Mouse (Mus musculus) heart, embryonic 14.5 days (tissue): ENCODE data around the gene Hcn2. TPM values are rescaled to one million over a fixed set of nuclear protein-coding genes. Genes with fewer than 3 reads are reported as not detected.
A peak's percentile ranks its signal among the peaks of the same experiment; 100 is the strongest.

Experiments
- ATAC-seq: fragments of 200-750 bp; cut with Nextera tagmentation; 2 replicates; pipeline ENCODE4 v1.8.0; 2017; ENCODE audit warnings: low read depth, moderate TSS enrichment; ENCODE audit not compliant: insufficient number of reproducible peaks, insufficient read depth, low FRiP score
- H3K27ac ChIP-seq, 2 experiments: fragments of 200-500 bp in 1 of 2; fragments of 300-500 bp in 1 of 2; sonication (generic) in 1 of 2; replicated peaks in 1 of 2; 2 replicates each; pipeline ENCODE4 v1.5.1; 2012 to 2014; ENCODE audit warnings: low read depth in 2 of 2, low read length in 2 of 2, control low read depth in 1 of 2, mild to moderate bottlenecking in 1 of 2, mixed read lengths in 1 of 2; ENCODE audit not compliant: control insufficient read depth in 1 of 2, insufficient read depth in 1 of 2
- H3K27me3 ChIP-seq: fragments of 300-500 bp; sonication (generic); 2 replicates; pipeline ENCODE4 v1.6.1; 2014; ENCODE audit warnings: mild to moderate bottlenecking, low read length, control low read depth; ENCODE audit not compliant: control insufficient read depth, insufficient read depth
- H3K36me3 ChIP-seq: fragments of 300-500 bp; sonication (generic); 2 replicates; pipeline ENCODE4 v1.6.1; 2014; ENCODE audit warnings: mild to moderate bottlenecking, control low read depth, low read length, mixed read lengths; ENCODE audit not compliant: control insufficient read depth, insufficient read depth
- H3K4me1 ChIP-seq, 2 experiments: fragments of 200-500 bp in 1 of 2; fragments of 300-500 bp in 1 of 2; sonication (generic) in 1 of 2; 2 replicates each; pipeline ENCODE4 v1.6.1; 2012 to 2014; ENCODE audit warnings: low read length in 2 of 2, control low read depth in 1 of 2, mixed read lengths in 1 of 2; ENCODE audit not compliant: control insufficient read depth in 2 of 2, insufficient read depth in 2 of 2
- H3K4me2 ChIP-seq: fragments of 300-500 bp; sonication (generic); 2 replicates; pipeline ENCODE4 v1.6.1; 2014; ENCODE audit warnings: mild to moderate bottlenecking, low read length
- H3K4me3 ChIP-seq, 2 experiments: fragments of 200-500 bp in 1 of 2; fragments of 300-500 bp in 1 of 2; sonication (generic) in 1 of 2; 2 replicates each; pipeline ENCODE4 v1.5.1; 2012 to 2014; ENCODE audit warnings: low read length in 2 of 2, mild to moderate bottlenecking in 2 of 2, control low read depth in 1 of 2, low read depth in 1 of 2, moderate library complexity in 1 of 2; ENCODE audit not compliant: control insufficient read depth in 1 of 2, insufficient read depth in 1 of 2
- H3K9ac ChIP-seq: fragments of 300-500 bp; sonication (generic); 2 replicates; pipeline ENCODE4 v1.6.1; 2014; ENCODE audit warnings: mild to moderate bottlenecking, low read length
- H3K9me3 ChIP-seq: fragments of 300-500 bp; sonication (generic); 2 replicates; pipeline ENCODE4 v1.6.1; 2016; ENCODE audit warnings: low read length, control low read depth; ENCODE audit not compliant: control insufficient read depth
- WGBS: fragments of 180-500 bp; shearing (Covaris S2); extraction: QIAGEN DNeasy Blood & Tissue Kit; methylation state at CpG from one replicate; pipeline ENCODE4 v1.1.7; 2014; 5-methylcytosine and 5-hydroxymethylcytosine counted together
- polyA plus RNA-seq: library from polyadenylated mRNA; unstranded; fragments of >200 nt; fragmentation: Nextera tagmentation; extraction: Ambion mirVana; gene quantifications from 2 replicates; pipeline ENCODE4 v1.2.1, GENCODE M21; 2014

The Hcn2 gene
- polyA plus RNA-seq, 1 experiment from 2014 or later = 0.05 TPM

- no peak for ATAC-seq
- peaks cover 8% of the 10 kb centered on the region; the same call in 1 of the 2 replicates for H3K27me3 ChIP-seq
- WGBS = 92% methylated on average over 10 of the region's 10 CpGs
Observed at GRCm38 (mm10) chr10:79738259-79738658, 21.8 kb downstream of the Hcn2 start.

GRCm38 (mm10) chr10:79739234-79739633 is 22.8 kb downstream of the Hcn2 start:
- no peak overlapping the region for H3K27ac ChIP-seq
- no peak overlapping the region for H3K4me2 ChIP-seq
- peaks cover 53% of the 10 kb centered on the region for H3K9me3 ChIP-seq
- H3K36me3 ChIP-seq = peaks cover 94% of the 10 kb centered on the region
- no peak for ATAC-seq
- WGBS = 96% methylated on average over 28 of the region's 28 CpGs
- H3K4me1 ChIP-seq = no peaks in the 10 kb centered on the region
- H3K4me3 ChIP-seq = no peak overlapping the region
- H3K27me3 ChIP-seq = peaks cover 8% of the 10 kb centered on the region; the same call in 1 of the 2 replicates
- no peak overlapping the region for H3K9ac ChIP-seq

More at GRCm38 (mm10) chr10:79738259-79738658, 21.8 kb downstream of the Hcn2 start:
- Histone ChIP-seq H3K27ac (no peak overlapping the region), H3K9ac (no peak overlapping the region), H3K4me2 (no peak overlapping the region), H3K4me3 (no peak overlapping the region), H3K36me3 (peaks cover 90% of the 10 kb centered on the region), H3K4me1 (no peaks in the 10 kb centered on the region), H3K9me3 (peaks cover 53% of the 10 kb centered on the region)

GRCm38 (mm10) chr10:79740863-79741262 is 24.4 kb downstream of the Hcn2 start:
- no peak for ATAC-seq
- WGBS = 84% methylated on average over 11 of the region's 11 CpGs
- no peak overlapping the region for H3K9ac ChIP-seq
- no peak overlapping the region for H3K4me2 ChIP-seq
- H3K36me3 ChIP-seq = peaks cover 88% of the 10 kb centered on the region
- H3K27me3 ChIP-seq = 0 out of 2 replicates have a peak, but pooled peaks cover 3% of the 10 kb centered on the region
- no peak overlapping the region for H3K27ac ChIP-seq
- peaks cover 3 to 5% of the 10 kb centered on the region in 2 experiments; a peak in 3 of 4 replicates for H3K4me1 ChIP-seq
- peaks cover 46% of the 10 kb centered on the region for H3K9me3 ChIP-seq
- H3K4me3 ChIP-seq = no peak overlapping the region

DNA sequence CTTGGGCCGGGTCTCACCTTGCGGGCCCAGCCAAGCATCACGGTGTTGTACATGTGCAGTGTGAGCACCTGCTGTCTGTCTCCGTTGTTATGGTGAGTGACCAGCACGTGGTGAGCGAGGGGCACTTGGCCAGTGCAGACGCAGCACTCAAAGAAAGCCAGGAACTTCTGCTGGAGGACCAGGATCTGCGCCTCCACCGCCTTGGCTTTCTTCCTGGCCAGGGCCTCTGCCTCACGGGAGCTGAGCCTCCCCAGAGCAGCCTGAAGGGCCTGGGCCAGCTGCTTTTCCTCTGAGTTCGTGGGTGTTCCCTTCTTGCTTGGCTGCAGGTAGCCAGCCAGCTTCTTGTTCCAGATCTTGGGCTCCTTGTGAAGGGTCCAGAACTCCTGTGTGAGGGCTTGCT is 26.7 kb downstream of the Hcn2 start:
- Histone ChIP-seq H3K4me1 (peaks cover 3 to 9% of the 10 kb centered on the region in 2 experiments; a peak in 3 of 4 replicates), H3K4me3 (no peak overlapping the region), H3K4me2 (no peak overlapping the region), H3K36me3 (peaks cover 65% of the 10 kb centered on the region), H3K27me3 (no peaks in the 10 kb centered on the region), H3K27ac (no peak overlapping the region), H3K9me3 (peaks cover 29% of the 10 kb centered on the region), H3K9ac (no peak overlapping the region)
- ATAC-seq = no peak
- 92% methylated on average over 11 of the region's 11 CpGs for WGBS

DNA sequence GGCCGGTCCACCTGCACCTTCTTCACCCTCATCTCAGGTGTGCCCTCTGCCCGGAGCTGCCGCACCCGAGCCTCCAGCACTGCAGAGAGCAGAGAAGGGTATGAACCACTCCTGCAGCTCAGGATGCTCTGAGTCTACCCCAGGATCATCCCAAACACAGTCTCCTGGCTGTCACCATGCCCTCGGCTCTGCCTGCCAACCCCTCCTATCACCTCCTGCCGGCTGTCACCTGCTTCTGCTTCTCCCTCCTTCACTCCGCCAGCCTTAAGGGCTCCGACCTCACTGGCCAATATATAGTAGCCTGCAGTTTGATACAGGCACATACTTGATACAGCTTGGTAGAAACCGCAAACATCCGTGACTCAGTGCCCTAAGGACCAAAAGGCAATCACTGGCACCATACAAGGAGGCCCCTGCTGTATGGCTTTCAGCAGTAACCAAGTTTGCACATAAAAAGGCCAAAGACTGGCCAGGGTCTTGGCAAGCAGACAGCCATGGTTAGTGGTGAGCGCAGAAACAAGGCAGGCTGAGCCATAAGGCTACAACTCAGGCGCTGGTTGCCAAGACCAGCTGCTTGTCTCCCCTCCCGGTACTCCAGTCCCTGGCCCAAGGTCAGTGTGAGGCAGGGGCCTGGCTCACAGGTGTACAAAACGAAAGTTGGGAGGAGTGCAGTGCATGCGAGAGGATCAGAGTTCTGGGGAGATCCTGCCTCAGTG is 27.4 kb downstream of the Hcn2 start:
- 92% methylated on average over 15 of the region's 15 CpGs for WGBS
- no peak overlapping the region for H3K9ac ChIP-seq
- H3K4me2 ChIP-seq = no peak overlapping the region
- peaks cover 22% of the 10 kb centered on the region for H3K9me3 ChIP-seq
- no peak overlapping the region for H3K27ac ChIP-seq
- no peak overlapping the region for H3K4me3 ChIP-seq
- ATAC-seq = no peak
- no peaks in the 10 kb centered on the region for H3K27me3 ChIP-seq
- peaks cover 58% of the 10 kb centered on the region for H3K36me3 ChIP-seq
- H3K4me1 ChIP-seq = peaks cover 3 to 9% of the 10 kb centered on the region in 2 experiments; a peak in 3 of 4 replicates

GRCm38 (mm10) chr10:79745411-79745810 is 29.0 kb downstream of the Hcn2 start:
- ATAC-seq = no peak
- Histone ChIP-seq H3K27ac (no peak overlapping the region), H3K9ac (peak overlapping the region; percentile 77; the same call in 1 of the 2 replicates), H3K4me1 (peaks cover 3 to 9% of the 10 kb centered on the region in 2 experiments; a peak in 3 of 4 replicates), H3K4me3 (peak overlapping the region in 1 of 2 experiments; percentile 65; a peak in 1 of 4 replicates), H3K4me2 (peak overlapping the region; percentile 79), H3K9me3 (peaks cover 6% of the 10 kb centered on the region), H3K36me3 (peaks cover 42% of the 10 kb centered on the region), H3K27me3 (no peaks in the 10 kb centered on the region)
- 78% methylated on average over 3 of the region's 3 CpGs for WGBS

DNA sequence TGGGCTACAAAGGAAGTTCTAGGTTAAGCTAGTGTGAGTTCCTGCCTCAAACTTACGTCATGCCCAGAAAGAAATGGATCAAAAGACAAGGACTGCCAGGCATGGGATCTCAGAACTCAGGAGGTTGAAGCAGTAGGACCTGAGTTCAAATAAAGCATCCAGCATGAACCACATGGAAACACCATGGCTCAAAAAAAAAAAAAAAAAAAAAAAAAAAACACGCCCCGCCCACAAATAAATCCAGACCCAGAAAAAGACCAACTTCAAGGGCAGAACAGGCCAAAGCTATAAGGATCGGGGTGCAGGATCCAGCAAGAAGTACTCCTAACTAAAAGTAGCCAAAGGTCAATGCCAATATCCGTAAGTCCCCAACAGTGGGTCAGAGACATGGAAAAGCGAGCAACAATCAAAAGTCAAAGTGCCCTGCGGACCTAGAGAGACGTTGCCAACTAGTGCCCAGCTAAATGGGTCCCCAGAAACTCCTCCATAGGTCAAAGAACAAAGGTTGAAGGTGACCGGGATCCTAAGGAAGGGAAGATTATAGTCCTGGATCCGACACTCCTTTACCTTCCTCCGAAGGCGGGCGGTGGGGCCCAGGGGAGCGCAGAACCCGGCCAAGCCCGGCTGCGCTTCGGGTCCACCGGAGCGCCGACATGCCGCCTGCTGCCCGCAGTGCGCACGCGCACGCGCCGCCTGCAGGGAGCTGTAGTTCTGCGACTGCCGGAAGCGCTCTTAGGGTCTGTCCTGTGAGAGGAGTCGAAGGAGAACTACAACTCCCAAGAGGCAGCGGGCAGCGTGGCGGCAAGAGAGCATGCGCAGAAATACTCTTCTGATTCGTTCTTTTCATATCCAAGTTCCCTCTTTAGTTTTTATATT is 29.7 kb downstream of the Hcn2 start, which contains the start of gene Polrmt:
Polrmt (minus strand) TSS at position 684 of the 876 bp plus-strand sequence.
- Histone ChIP-seq H3K27me3 (no peaks in the 10 kb centered on the region), H3K27ac (peak within 1 kb of the TSS in 1 of 2 experiments; percentile 31; a peak in 1 of 4 replicates), H3K36me3 (peaks cover 35% of the 10 kb centered on the region), H3K9ac (peak within 1 kb of the TSS; percentile 77), H3K4me3 (peak within 1 kb of the TSS; percentile 65 to 86), H3K4me2 (peak within 1 kb of the TSS; percentile 79), H3K4me1 (peaks cover 3 to 9% of the 10 kb centered on the region in 2 experiments; a peak in 3 of 4 replicates), H3K9me3 (no peaks in the 10 kb centered on the region)
- WGBS = 3% methylated on average over 38 of the region's 38 CpGs
- ATAC-seq = peak; percentile 89
